Mouse (Mus musculus): ENCODE data around the gene Sema6d. TPM values are rescaled to one million over a fixed set of nuclear protein-coding genes. Genes with fewer than 3 reads are reported as not detected.
A peak's percentile ranks its signal among the peaks of the same experiment; 100 is the strongest.

Gene Sema6d
- polyA plus RNA-seq, 2 experiments, result 12.9 to 19.1 TPM

DNA sequence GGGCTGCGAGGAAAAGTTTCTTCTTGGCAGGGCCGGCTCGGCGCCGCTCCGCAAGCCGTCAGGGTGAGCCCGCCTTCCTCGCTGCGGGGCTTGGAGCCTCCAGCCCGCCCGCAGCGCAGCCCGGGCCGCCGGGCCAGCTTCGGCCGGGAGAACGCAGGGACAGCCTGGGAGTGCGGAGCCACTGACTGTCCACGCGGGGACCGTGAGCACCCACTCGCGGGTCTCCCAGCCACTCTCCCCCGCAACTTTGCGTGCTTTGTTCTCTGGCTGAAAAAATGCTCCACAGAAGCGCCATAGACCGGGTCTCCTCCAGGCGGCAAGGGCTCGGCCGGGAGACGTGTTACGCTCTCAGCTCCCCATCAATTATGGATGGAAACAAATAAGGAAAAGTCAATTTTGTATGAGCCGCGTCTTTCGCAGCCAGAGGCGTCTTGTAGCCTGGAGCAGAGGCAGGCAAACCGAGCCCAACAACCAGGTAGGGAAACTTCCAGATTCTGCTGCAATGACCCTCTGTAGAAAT lies 520.9 kb downstream of the Sema6d start:
- ATAC-seq (ENCODE audit: low FRiP score, low read depth) (no peak), DNase-seq (ENCODE audit: low spot score) (peak; percentile 34)
- Histone ChIP-seq H3K4me1 (ENCODE audit: control insufficient read depth, insufficient read depth, low read length) (no peaks in the 10 kb centered on the region), H3K9ac (ENCODE audit: low read depth, low read length, severe bottlenecking) (peak overlapping the region; percentile 73), H3K4me3 (replicated peaks; ENCODE audit: low read length) (peak overlapping the region; percentile 81), H3K4me2 (replicated peaks; ENCODE audit: low read depth, low read length, severe bottlenecking) (peak overlapping the region; percentile 90), H3K27ac (replicated peaks; ENCODE audit: low read depth, low read length) (peak overlapping the region; percentile 84), H3K9me3 (ENCODE audit: control insufficient read depth, low read length) (no peaks in the 10 kb centered on the region), H3K36me3 (ENCODE audit: control insufficient read depth, insufficient read depth, low read length) (no peaks in the 10 kb centered on the region), H3K27me3 (ENCODE audit: control insufficient read depth, insufficient read depth, low read length) (peaks cover 8% of the 10 kb centered on the region; the same call in 1 of the 2 replicates)
- TF ChIP-seq POLR2A (IDR thresholded peaks at IDR 0.05; ENCODE audit: borderline replicate concordance, extremely low read depth, insufficient read depth, insufficient read length), result no peak
- WGBS, result 2% methylated on average over 30 of the region's 39 CpGs

DNA sequence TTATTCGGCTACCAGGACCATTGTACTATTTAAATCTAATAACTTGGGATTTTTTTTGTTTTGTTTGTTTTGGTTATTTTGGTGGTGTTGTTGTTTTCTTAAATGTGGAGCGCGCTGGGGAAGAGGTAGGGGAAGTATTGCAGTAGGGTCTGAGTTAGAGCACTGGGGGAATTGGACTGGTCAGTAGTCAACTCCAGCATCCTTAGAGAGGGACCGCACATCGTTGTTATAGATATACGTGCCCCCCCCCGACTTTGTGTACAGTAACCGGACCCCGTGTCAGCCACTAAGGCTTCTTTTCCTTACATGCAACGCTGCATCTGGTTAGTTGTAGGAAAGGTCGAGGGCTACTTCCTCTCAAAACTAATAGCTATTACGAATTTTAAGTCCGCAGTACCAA lies 521.5 kb downstream of the Sema6d start:
- no peaks in the 10 kb centered on the region for H3K9me3 ChIP-seq (ENCODE audit: control insufficient read depth, low read length)
- no peak for TF ChIP-seq POLR2A (IDR thresholded peaks at IDR 0.05; ENCODE audit: borderline replicate concordance, extremely low read depth, insufficient read depth, insufficient read length)
- 16% methylated on average over 13 of the region's 13 CpGs for WGBS
- peak overlapping the region; percentile 73 for H3K9ac ChIP-seq (ENCODE audit: low read depth, low read length, severe bottlenecking)
- ATAC-seq (ENCODE audit: low FRiP score, low read depth) (no peak), DNase-seq (ENCODE audit: low spot score) (no peak)
- peaks cover 8% of the 10 kb centered on the region; the same call in 1 of the 2 replicates for H3K27me3 ChIP-seq (ENCODE audit: control insufficient read depth, insufficient read depth, low read length)
- no peaks in the 10 kb centered on the region for H3K36me3 ChIP-seq (ENCODE audit: control insufficient read depth, insufficient read depth, low read length)
- peaks cover under 1% of the 10 kb centered on the region; the same call in 1 of the 2 replicates for H3K4me1 ChIP-seq (ENCODE audit: control insufficient read depth, insufficient read depth, low read length)
- peak overlapping the region; percentile 90 for H3K4me2 ChIP-seq (replicated peaks; ENCODE audit: low read depth, low read length, severe bottlenecking)
- no peak overlapping the region for H3K27ac ChIP-seq (replicated peaks; ENCODE audit: low read depth, low read length)
- peak overlapping the region; percentile 81 for H3K4me3 ChIP-seq (replicated peaks; ENCODE audit: low read length)

DNA sequence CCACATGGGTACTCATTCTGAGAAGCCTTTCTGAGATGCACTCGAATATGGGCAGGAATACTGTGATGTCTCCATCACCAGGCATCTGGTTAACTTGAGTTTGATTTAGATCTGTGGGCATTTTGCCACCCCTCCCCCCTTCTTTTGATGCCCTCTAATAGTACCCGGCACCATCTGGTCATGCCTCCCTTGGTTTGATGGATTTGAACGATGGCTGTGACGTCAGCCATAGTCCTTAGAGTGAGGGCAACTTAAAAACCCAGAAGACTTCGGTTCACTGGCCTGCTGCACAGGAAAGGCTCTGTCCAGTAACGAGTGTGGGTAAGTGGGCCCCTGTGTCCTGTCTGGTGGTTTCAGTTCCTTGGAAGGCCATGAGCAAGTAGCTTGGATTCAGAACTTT lies 522.5 kb downstream of the Sema6d start:
- peaks cover 10% of the 10 kb centered on the region; the same call in 1 of the 2 replicates for H3K4me1 ChIP-seq (ENCODE audit: control insufficient read depth, insufficient read depth, low read length)
- no peaks in the 10 kb centered on the region for H3K36me3 ChIP-seq (ENCODE audit: control insufficient read depth, insufficient read depth, low read length)
- 16% methylated on average over 6 of the region's 6 CpGs for WGBS
- DNase-seq (ENCODE audit: low spot score) (no peak), ATAC-seq (ENCODE audit: low FRiP score, low read depth) (no peak)
- peaks cover 7% of the 10 kb centered on the region; the same call in 1 of the 2 replicates for H3K27me3 ChIP-seq (ENCODE audit: control insufficient read depth, insufficient read depth, low read length)
- H3K9me3 ChIP-seq (ENCODE audit: control insufficient read depth, low read length), result no peaks in the 10 kb centered on the region
- no peak overlapping the region; the same call in 1 of the 2 replicates for H3K9ac ChIP-seq (ENCODE audit: low read depth, low read length, severe bottlenecking)
- TF ChIP-seq POLR2A (IDR thresholded peaks at IDR 0.05; ENCODE audit: borderline replicate concordance, extremely low read depth, insufficient read depth, insufficient read length), result no peak
- peak overlapping the region; percentile 90 for H3K4me2 ChIP-seq (replicated peaks; ENCODE audit: low read depth, low read length, severe bottlenecking)
- no peak overlapping the region for H3K27ac ChIP-seq (replicated peaks; ENCODE audit: low read depth, low read length)
- H3K4me3 ChIP-seq (replicated peaks; ENCODE audit: low read length), result peak overlapping the region; percentile 81

DNA sequence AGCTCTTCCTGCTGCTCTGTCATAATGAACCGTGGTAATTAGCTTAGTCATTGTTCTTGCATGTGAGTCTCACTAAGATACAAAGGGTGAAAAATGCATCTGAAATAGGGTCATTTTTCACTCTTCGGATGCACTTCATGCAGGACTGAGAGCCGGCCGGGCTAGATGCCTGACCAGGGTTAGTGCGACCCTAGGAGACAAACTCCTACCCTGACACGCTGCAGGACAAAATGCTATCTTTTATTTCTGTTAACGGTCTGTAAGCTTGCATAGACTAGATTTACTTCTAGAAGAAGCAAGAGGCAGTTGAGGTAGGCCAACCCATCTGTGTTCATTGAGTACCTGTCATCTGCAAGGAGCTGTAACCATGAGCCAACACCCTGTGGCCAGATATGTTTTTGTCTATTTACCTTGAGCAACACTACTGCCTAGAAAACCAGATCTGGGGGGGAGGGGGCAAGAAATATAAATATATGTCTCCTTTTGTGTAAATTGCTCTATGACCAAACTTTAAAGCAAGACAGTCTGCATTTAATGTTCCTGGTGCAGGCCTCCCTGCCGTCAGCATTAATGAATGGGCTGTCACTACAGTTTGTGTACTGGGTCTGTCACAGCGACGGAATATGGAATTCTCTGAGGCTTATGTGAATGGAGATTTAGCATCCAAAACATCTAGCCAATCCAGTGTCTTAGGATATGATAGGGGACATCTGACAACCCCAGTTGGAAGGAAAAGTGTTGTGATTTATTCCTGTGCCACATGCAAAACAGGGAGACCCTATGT lies 523.1 kb downstream of the Sema6d start:
- H3K9ac ChIP-seq (ENCODE audit: low read depth, low read length, severe bottlenecking), result no peak overlapping the region
- DNase-seq (ENCODE audit: low spot score) (no peak), ATAC-seq (ENCODE audit: low FRiP score, low read depth) (no peak)
- no peaks in the 10 kb centered on the region for H3K9me3 ChIP-seq (ENCODE audit: control insufficient read depth, low read length)
- H3K27me3 ChIP-seq (ENCODE audit: control insufficient read depth, insufficient read depth, low read length), result peaks cover under 1% of the 10 kb centered on the region; the same call in 1 of the 2 replicates
- H3K4me1 ChIP-seq (ENCODE audit: control insufficient read depth, insufficient read depth, low read length), result peaks cover 10% of the 10 kb centered on the region; the same call in 1 of the 2 replicates
- WGBS, result 75% methylated on average over 10 of the region's 10 CpGs
- H3K36me3 ChIP-seq (ENCODE audit: control insufficient read depth, insufficient read depth, low read length), result no peaks in the 10 kb centered on the region
- no peak overlapping the region for H3K27ac ChIP-seq (replicated peaks; ENCODE audit: low read depth, low read length)
- peak overlapping the region; percentile 90; the same call in 1 of the 2 replicates for H3K4me2 ChIP-seq (replicated peaks; ENCODE audit: low read depth, low read length, severe bottlenecking)
- H3K4me3 ChIP-seq (replicated peaks; ENCODE audit: low read length), result peak overlapping the region; percentile 81
- no peak for TF ChIP-seq POLR2A (IDR thresholded peaks at IDR 0.05; ENCODE audit: borderline replicate concordance, extremely low read depth, insufficient read depth, insufficient read length)

DNA sequence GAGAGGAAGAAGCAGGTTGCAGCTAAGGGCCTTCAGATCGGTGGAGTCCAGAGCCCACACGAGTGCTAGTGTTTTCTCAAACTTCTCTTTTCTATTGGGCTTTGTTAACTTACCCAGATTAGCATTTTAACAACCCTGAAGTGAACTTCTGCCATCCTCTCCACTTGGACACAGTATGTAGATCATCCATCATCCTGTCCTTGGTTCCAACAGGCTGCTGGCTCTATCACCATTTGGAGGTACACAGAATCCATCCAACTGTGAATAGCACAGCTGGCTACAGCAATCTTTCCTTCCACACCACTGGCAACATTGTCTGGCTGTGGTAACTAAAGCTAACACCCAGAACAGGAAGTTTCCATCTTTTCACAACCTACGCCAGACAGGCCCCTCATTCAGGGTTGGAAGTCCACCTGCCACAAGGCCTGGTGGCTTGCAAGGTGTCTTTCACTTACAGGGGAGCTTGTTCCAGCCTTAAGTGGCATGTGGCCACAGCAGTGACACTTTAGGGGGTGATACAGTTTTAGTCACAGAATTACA lies 524.0 kb downstream of the Sema6d start:
- no peak overlapping the region for H3K4me3 ChIP-seq (replicated peaks; ENCODE audit: low read length)
- WGBS, result 76% methylated on average over 3 of the region's 3 CpGs
- H3K4me2 ChIP-seq (replicated peaks; ENCODE audit: low read depth, low read length, severe bottlenecking), result no peak overlapping the region
- H3K27me3 ChIP-seq (ENCODE audit: control insufficient read depth, insufficient read depth, low read length), result no peaks in the 10 kb centered on the region
- H3K4me1 ChIP-seq (ENCODE audit: control insufficient read depth, insufficient read depth, low read length), result peaks cover 10% of the 10 kb centered on the region; the same call in 1 of the 2 replicates
- H3K27ac ChIP-seq (replicated peaks; ENCODE audit: low read depth, low read length), result no peak overlapping the region
- DNase-seq (ENCODE audit: low spot score) (no peak), ATAC-seq (ENCODE audit: low FRiP score, low read depth) (no peak)
- H3K36me3 ChIP-seq (ENCODE audit: control insufficient read depth, insufficient read depth, low read length), result no peaks in the 10 kb centered on the region
- H3K9ac ChIP-seq (ENCODE audit: low read depth, low read length, severe bottlenecking), result no peak overlapping the region
- no peaks in the 10 kb centered on the region for H3K9me3 ChIP-seq (ENCODE audit: control insufficient read depth, low read length)
- TF ChIP-seq POLR2A (IDR thresholded peaks at IDR 0.05; ENCODE audit: borderline replicate concordance, extremely low read depth, insufficient read depth, insufficient read length), result no peak

Measured in limb, embryonic 14.5 days (tissue).